Mouse (Mus musculus) G1E (cell line): ENCODE data around the gene Ctla4.

Experiments used
- CTCF ChIP-seq: IDR thresholded peaks from 2 replicates; pipeline ENCODE4 v1.5.1; 2012; ENCODE audit warnings: low read depth, low read length, inconsistent platforms, mixed read lengths
- GATA1 ChIP-seq: IDR thresholded peaks from 2 replicates; pipeline ENCODE4 v1.6.1; 2012; ENCODE audit warnings: borderline replicate concordance, low read length, inconsistent platforms, mixed read lengths
- POLR2AphosphoS5 ChIP-seq: IDR thresholded peaks from 2 replicates; pipeline ENCODE4 v1.6.1; 2012; ENCODE audit warnings: low read depth, low read length, inconsistent platforms; ENCODE audit not compliant: insufficient replicate concordance
- TAL1 ChIP-seq: conservative IDR thresholded peaks from 2 replicates; pipeline ENCODE4 v1.6.1; 2012; ENCODE audit warnings: low read depth, low read length, inconsistent platforms, mixed read lengths

GRCm38 (mm10) chr1:60884611-60885010 is 2.2 kb upstream of the Ctla4 start:
- TF ChIP-seq CTCF: no peak
- TF ChIP-seq GATA1: no peak
- TF ChIP-seq TAL1: no peak
- no peak for TF ChIP-seq POLR2AphosphoS5
